Mouse (Mus musculus) testis, adult 2 months (tissue): ENCODE measurements around the gene Keap1.

Source experiments
- CTCF ChIP-seq: fragments of 200-500 bp; IDR thresholded peaks from 2 replicates; pipeline ENCODE4 v1.5.1; 2012; ENCODE audit warnings: low read depth, mild to moderate bottlenecking, inconsistent platforms, low read length, moderate library complexity; ENCODE audit not compliant: control insufficient read depth, insufficient read depth, insufficient replicate concordance
- POLR2A ChIP-seq: fragments of 200-500 bp; IDR thresholded peaks from 2 replicates; pipeline ENCODE4 v1.6.1; 2012; ENCODE audit warnings: low read depth, mild to moderate bottlenecking, inconsistent platforms, low read length, moderate library complexity; ENCODE audit not compliant: control insufficient read depth

DNA sequence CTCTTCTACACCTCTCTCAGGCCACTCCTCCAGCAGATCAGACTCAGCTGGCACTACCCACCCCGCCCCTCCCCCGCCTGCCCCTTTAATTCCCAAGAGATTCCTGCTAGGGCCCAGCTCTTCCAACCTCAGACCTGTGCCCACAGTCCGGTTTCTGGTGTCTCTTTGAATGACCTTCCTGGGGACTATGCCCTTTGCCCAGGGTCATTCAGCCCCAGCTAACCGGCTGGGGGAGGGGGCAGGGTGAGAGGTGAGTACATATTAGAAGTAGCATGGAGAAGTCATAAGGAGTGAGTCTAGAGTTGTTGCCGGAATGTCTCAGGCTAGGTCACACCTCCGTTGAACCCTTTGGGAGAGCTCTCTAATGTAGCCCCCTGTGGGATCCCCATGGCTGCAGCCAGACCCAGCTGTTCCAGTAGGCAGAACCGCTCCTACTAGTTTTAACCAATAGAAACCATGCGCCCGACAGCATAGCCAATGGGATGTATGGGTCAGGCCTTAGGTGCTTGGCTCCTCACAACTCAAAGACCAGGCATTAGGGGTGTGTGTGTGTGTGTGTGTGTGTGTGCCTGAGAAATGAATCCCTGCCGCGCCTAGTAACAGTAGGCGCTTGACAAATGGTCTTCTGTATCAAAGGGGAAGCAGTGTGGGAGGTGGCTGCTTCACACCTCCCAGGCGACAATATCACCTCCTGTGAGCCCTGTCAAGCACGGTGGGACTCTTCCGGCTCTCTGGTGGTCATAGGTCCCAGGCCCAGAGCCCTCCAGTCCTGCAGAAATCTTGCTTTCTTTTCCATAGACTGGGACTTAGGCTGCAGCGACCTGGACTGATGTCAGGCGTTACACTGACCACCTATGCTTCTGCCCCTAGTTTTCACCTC lies 10.7 kb upstream of the Keap1 start:
- TF ChIP-seq CTCF, result no peak
- no peak for TF ChIP-seq POLR2A
